Mouse (Mus musculus): ENCODE measurements around the gene Gale. TPM values are rescaled to one million over a fixed set of nuclear protein-coding genes. Genes with fewer than 3 reads are reported as not detected.

Gale gene
- total and polyA plus RNA-seq, 2 experiments from 2014 or later: 32.1 to 34.4 TPM

DNA sequence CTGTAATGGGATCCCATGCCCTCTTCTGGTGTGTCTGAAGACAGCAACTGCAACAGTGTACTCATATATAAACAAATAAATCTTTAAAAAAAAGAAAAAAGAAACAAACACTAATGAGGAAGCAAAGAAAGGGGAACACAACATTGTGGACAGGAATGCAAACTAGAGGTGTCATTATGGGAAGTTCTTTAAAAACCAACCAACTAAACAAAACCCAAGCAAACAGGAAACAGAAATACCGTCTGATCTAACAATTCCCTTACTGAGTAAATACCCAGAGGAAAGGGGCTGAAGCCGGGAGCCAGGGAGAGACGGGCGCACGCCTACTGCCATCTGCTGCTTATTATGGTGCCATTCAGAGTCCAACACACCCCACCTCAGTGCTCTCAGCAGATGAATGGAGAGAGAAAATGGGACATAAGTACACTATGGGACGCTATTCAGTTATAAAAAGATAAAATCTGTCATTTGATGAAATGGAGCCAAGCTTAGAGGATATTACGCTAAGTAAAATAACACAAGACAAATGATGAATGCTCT is 18.1 kb downstream of the Gale start:
- Histone ChIP-seq H3K36me3 (ENCODE audit: insufficient read depth) (peaks cover 21% of the 10 kb centered on the region), H3K27ac (ENCODE audit: low read depth, low read length) (no peak overlapping the region), H3K4me2 (ENCODE audit: low read depth) (no peak overlapping the region), H3K9me3 (ENCODE audit: low read length) (no peaks in the 10 kb centered on the region), H3K9ac (no peak overlapping the region), H3K27me3 (ENCODE audit: insufficient read depth, low read length) (no peaks in the 10 kb centered on the region), H3K4me3 (ENCODE audit: low read depth, low read length) (no peak overlapping the region), H3K4me1 (ENCODE audit: insufficient read depth) (peaks cover 8% of the 10 kb centered on the region; the same call in 1 of the 2 replicates)
- WGBS: 50% methylated on average over 7 of the region's 7 CpGs
- TF ChIP-seq CTCF (IDR thresholded peaks at IDR 0.05; ENCODE audit: low read depth): no peak
- DNase-seq (peak; percentile 20), ATAC-seq (peak; percentile 65)

- no peak overlapping the region for H3K27ac ChIP-seq (ENCODE audit: low read depth, low read length)
- DNase-seq: no peak
- 89% methylated on average over 5 of the region's 5 CpGs for WGBS
- ATAC-seq: no peak
- peaks cover 8% of the 10 kb centered on the region; the same call in 1 of the 2 replicates for H3K36me3 ChIP-seq (ENCODE audit: insufficient read depth)
- peaks cover 12% of the 10 kb centered on the region; the same call in 1 of the 2 replicates for H3K4me1 ChIP-seq (ENCODE audit: insufficient read depth)
- H3K9ac ChIP-seq: no peak overlapping the region
- no peak for TF ChIP-seq CTCF (IDR thresholded peaks at IDR 0.05; ENCODE audit: low read depth)
- no peak overlapping the region for H3K4me3 ChIP-seq (ENCODE audit: low read depth, low read length)
- H3K4me2 ChIP-seq (ENCODE audit: low read depth): no peak overlapping the region
- no peaks in the 10 kb centered on the region for H3K27me3 ChIP-seq (ENCODE audit: insufficient read depth, low read length)
- no peaks in the 10 kb centered on the region for H3K9me3 ChIP-seq (ENCODE audit: low read length)
These were observed 21.0 kb downstream of the Gale start for GRCm38 (mm10) chr4:135984556-135984955.

DNA sequence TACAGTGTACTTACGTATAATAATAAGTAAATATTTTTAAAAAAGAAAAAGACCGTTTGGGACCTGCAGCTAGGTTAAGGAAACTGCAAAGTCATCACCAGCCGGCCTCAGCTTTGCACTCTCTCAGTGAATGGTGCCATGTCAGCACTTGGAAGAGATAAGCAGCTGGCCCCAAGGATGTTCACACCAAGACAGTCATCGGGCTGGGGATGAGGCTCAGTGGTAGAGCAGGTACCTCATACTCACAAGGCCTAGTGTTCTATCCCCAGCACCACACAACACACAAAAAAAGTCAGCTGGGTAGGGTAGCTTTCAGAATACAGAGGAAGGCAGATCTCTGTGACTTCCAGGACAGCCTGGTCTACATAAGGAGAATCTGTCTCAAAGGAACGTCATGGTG is 21.7 kb downstream of the Gale start:
- Histone ChIP-seq H3K27ac (ENCODE audit: low read depth, low read length) (no peak overlapping the region), H3K9ac (no peak overlapping the region), H3K4me3 (ENCODE audit: low read depth, low read length) (no peak overlapping the region), H3K9me3 (ENCODE audit: low read length) (no peaks in the 10 kb centered on the region), H3K4me1 (ENCODE audit: insufficient read depth) (peaks cover 12% of the 10 kb centered on the region; the same call in 1 of the 2 replicates), H3K4me2 (ENCODE audit: low read depth) (no peak overlapping the region), H3K27me3 (ENCODE audit: insufficient read depth, low read length) (no peaks in the 10 kb centered on the region), H3K36me3 (ENCODE audit: insufficient read depth) (peaks cover 8% of the 10 kb centered on the region; the same call in 1 of the 2 replicates)
- ATAC-seq: no peak
- DNase-seq: no peak
- no peak for TF ChIP-seq CTCF (IDR thresholded peaks at IDR 0.05; ENCODE audit: low read depth)
- WGBS: 97% methylated on average over 5 of the region's 5 CpGs

- Histone ChIP-seq H3K9ac (0 out of 2 replicates have a peak overlapping the region, but pooled peaks have one; percentile 91), H3K4me1 (ENCODE audit: insufficient read depth) (peaks cover 12% of the 10 kb centered on the region; the same call in 1 of the 2 replicates), H3K36me3 (ENCODE audit: insufficient read depth) (peaks cover 8% of the 10 kb centered on the region; the same call in 1 of the 2 replicates), H3K27me3 (ENCODE audit: insufficient read depth, low read length) (no peaks in the 10 kb centered on the region), H3K27ac (ENCODE audit: low read depth, low read length) (no peak overlapping the region), H3K4me3 (ENCODE audit: low read depth, low read length) (peak overlapping the region; percentile 86), H3K9me3 (ENCODE audit: low read length) (no peaks in the 10 kb centered on the region), H3K4me2 (ENCODE audit: low read depth) (peak overlapping the region; percentile 95)
- no peak for DNase-seq
- WGBS: 91% methylated on average over 7 of the region's 7 CpGs
- ATAC-seq: no peak
- TF ChIP-seq CTCF (IDR thresholded peaks at IDR 0.05; ENCODE audit: low read depth): no peak
These were observed 22.2 kb downstream of the Gale start for GRCm38 (mm10) chr4:135985769-135986168.

DNA sequence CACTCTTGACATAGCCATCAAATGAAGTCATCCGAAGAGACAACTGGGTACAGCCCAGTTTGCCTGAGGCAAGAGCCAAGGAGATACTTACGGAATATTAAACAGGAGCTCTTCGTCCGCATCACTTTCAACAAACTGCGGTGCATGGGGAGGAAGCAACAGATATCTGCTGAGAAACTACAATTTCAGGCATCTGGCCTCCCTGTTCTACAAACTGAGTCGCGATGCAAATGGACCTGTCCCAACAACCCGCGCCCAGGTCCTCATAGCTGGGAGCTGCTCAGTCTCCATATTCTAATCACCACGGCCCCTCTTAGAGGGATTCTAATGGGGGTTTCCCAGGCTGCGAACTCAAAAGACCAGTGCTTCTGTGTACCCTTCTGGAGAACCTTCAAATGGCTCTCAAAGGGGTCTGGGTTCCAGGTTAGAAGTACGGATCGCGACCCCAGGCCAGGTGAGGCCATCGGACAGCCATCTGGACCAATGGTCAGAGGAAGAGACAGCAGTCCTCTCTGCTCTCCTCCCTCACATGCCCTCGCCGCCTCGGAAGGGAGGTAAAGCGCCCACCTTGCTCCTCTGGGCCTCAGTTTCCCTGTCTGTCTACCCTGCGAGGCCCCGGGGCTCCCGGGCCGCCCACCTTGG is 22.9 kb downstream of the Gale start:
- H3K36me3 ChIP-seq (ENCODE audit: insufficient read depth): peaks cover 8% of the 10 kb centered on the region; the same call in 1 of the 2 replicates
- H3K4me1 ChIP-seq (ENCODE audit: insufficient read depth): peaks cover 12% of the 10 kb centered on the region; the same call in 1 of the 2 replicates
- DNase-seq (peak; percentile 17), ATAC-seq (no peak)
- H3K9me3 ChIP-seq (ENCODE audit: low read length): no peaks in the 10 kb centered on the region
- 6% methylated on average over 23 of the region's 23 CpGs for WGBS
- peak overlapping the region; percentile 81 for H3K27ac ChIP-seq (ENCODE audit: low read depth, low read length)
- TF ChIP-seq CTCF (IDR thresholded peaks at IDR 0.05; ENCODE audit: low read depth): no peak
- no peaks in the 10 kb centered on the region for H3K27me3 ChIP-seq (ENCODE audit: insufficient read depth, low read length)
- H3K4me3 ChIP-seq (ENCODE audit: low read depth, low read length): peak overlapping the region; percentile 86
- H3K4me2 ChIP-seq (ENCODE audit: low read depth): peak overlapping the region; percentile 95
- H3K9ac ChIP-seq: peak overlapping the region; percentile 91

DNA sequence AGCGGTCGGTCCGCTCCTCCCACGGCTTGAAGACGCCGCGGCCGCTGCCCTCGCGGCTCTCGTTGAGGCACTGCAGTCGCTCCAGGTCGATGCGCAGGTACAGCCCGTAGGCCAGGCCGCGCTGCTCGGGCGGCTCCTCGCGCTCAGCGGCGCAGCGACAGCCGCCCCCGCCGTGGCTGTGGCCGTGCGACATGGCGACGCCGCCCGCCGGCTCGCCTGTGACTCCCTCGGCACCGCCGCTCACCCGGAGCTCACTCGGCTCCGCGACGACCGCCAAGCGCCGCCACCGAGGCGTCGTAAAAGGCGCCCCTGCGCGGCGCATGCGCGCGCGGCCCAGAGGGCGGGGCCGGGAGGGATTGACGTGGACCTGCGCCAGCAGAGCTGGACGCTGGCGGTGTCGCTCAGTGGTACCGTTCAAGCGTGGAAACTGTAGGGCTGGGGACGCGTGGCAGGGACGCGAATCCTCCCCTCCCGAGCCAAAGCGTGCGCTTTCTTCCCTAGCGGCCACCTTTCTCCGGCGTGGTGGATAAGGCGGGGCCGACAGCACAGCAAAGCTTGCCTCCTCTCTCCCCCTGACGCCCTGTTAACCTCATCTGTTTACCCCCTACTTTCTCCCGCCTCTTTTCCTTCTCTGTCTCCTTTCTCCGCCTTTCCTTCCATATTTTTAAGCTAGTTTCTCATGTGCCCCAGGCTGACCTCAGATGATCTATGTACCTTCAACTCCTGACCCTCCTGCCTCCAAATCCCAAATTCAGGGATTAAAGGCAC is 23.6 kb downstream of the Gale start, which contains the start of gene Pithd1:
TSS of gene Pithd1 (minus strand) at position 322 of the 768 bp plus-strand sequence.
- peak; percentile 51 for TF ChIP-seq CTCF (IDR thresholded peaks at IDR 0.05; ENCODE audit: low read depth)
- peak within 1 kb of the TSS; percentile 95 for H3K4me2 ChIP-seq (ENCODE audit: low read depth)
- peak within 1 kb of the TSS; percentile 86 for H3K4me3 ChIP-seq (ENCODE audit: low read depth, low read length)
- peaks cover 12% of the 10 kb centered on the region; the same call in 1 of the 2 replicates for H3K4me1 ChIP-seq (ENCODE audit: insufficient read depth)
- no peaks in the 10 kb centered on the region for H3K27me3 ChIP-seq (ENCODE audit: insufficient read depth, low read length)
- DNase-seq: peak; percentile 97
- peak; percentile 95 for ATAC-seq
- peak within 1 kb of the TSS; percentile 91 for H3K9ac ChIP-seq
- WGBS: 3% methylated on average over 72 of the region's 81 CpGs
- H3K27ac ChIP-seq (ENCODE audit: low read depth, low read length): peak within 1 kb of the TSS; percentile 81
- H3K9me3 ChIP-seq (ENCODE audit: low read length): no peaks in the 10 kb centered on the region
- H3K36me3 ChIP-seq (ENCODE audit: insufficient read depth): peaks cover 6% of the 10 kb centered on the region; the same call in 1 of the 2 replicates

All from forebrain, postnatal 0 days (tissue).